Mouse (Mus musculus): ENCODE data around the gene Ntng1.

DNA sequence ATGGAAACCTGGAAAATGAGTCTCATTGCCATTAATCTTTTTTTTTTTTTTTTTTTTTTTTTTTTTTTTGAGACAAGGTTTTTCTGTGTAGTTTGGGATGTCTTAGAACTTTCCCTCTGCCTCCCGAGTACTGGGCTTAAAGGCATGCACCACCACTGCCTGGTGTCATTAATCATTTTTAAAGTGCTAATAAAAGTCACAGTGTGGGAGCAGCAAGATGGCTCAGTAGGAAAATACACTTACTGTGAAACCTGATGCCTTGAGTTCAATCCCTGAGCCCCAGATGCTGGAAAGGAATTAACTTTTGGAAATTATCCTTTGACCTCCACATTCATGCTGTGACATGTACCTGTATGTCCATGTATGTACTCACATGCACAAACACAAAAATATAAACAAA lies 253.2 kb downstream of the Ntng1 start:
- TF ChIP-seq CTCF (IDR thresholded peaks at IDR 0.05; ENCODE audit: low read depth, low read length) (no peak), POLR2A (IDR thresholded peaks at IDR 0.05; ENCODE audit: insufficient read depth, low read length) (no peak), EP300 (IDR thresholded peaks at IDR 0.05; ENCODE audit: insufficient read depth, low read depth, low read length) (no peak)
